Mouse (Mus musculus) urinary bladder, postnatal 0 days (tissue): ENCODE data around the gene Mia2. TPM values are rescaled to one million over a fixed set of nuclear protein-coding genes. Genes with fewer than 3 reads are reported as not detected.

Source experiments
- microRNA-seq: library from miRNA; unstranded; fragments of <30 nt; microRNA quantifications from one replicate; pipeline ENCODE4, GENCODE M21; 2016
- polyA plus RNA-seq: library from polyadenylated mRNA; unstranded; fragments of >200 nt; fragmentation: Nextera tagmentation; extraction: Ambion mirVana; gene quantifications from 2 replicates; pipeline ENCODE4 v1.2.1, GENCODE M21; 2015

Mia2 gene
- polyA plus RNA-seq: 41.0 and 56.0 TPM in 2 replicates

GRCm38 (mm10) chr12:59095104-59096025 is at the start of gene Mia2:
TSS of gene Mia2 (plus strand) at chr12:59095799.

GRCm38 (mm10) chr12:59060993-59061595 is 34.5 kb upstream of the Mia2 start, which contains the start of gene Trappc6b:
TSS of gene Trappc6b (minus strand) at chr12:59061472.

GRCm38 (mm10) chr12:59066448-59067077 is 29.0 kb upstream of the Mia2 start, which contains the start of gene Pnn:
TSS of gene Pnn (plus strand) at chr12:59066884.

GRCm38 (mm10) chr12:59219325-59220225 is 124.0 kb downstream of the Mia2 start, which contains the start of gene Fbxo33:
TSS of gene Fbxo33 (minus strand) at chr12:59219725.

Small RNA genes within 50 kb of the gene (microRNA-seq; reads per million reads assigned to microRNA genes)
- gene Gm27284: not detected

Other genes starting within 250 kb of the Mia2 start
- gene Sec23a, start 83.8 kb upstream of the Mia2 start, polyA plus RNA-seq: 55.9 and 69.1 TPM in 2 replicates
- gene Gemin2, start 82.4 kb upstream of the Mia2 start, polyA plus RNA-seq: 9.5 and 9.8 TPM in 2 replicates
- gene Trappc6b, start 34.3 kb upstream of the Mia2 start, polyA plus RNA-seq: 127 and 135 TPM in 2 replicates
- 35.2 and 35.5 TPM in 2 replicates for gene Pnn, start 28.9 kb upstream of the Mia2 start, polyA plus RNA-seq
- 4.8 and 5.9 TPM in 2 replicates for gene Fbxo33, start 123.9 kb downstream of the Mia2 start, polyA plus RNA-seq